Comparison of ENCODE assay signal across 15 mouse cellular contexts in genomic region chr10:80805322-80805721, GRCm38 (mm10). TPM values are rescaled to one million over a fixed set of nuclear protein-coding genes. Genes with fewer than 3 reads are reported as not detected.
DNase-seq lines count a peak whose midpoint lies in the region; ATAC-seq lines count a peak whose summit lies in the region.
"Had no signal": no experiment of that assay in that cellular context is flagged by ENCODE, and none has a peak within 500 bp of the region (broad histone marks: within the 10 kb centered on the region; RNA-seq: fewer than 3 reads in every experiment).

No protein-coding gene starts in this region.

- no peak overlapping the region for H3K9ac ChIP-seq in forebrain, embryonic 11.5 days (ENCODE audit: low read length)
- H3K9ac ChIP-seq in heart, embryonic 16.5 days (ENCODE audit: low read length): peak overlapping the region; percentile 49; the same call in 1 of the 2 replicates
- H3K9ac ChIP-seq in heart, embryonic 11.5 days (ENCODE audit: low read depth, low read length): no peak overlapping the region
- H3K9ac ChIP-seq: hindbrain, embryonic 15.5 days; liver, embryonic 15.5 days had no signal

- ATAC-seq in forebrain, embryonic 11.5 days (replicated peaks; ENCODE audit: low FRiP score): no peak
- no peak for ATAC-seq in heart, embryonic 16.5 days (replicated peaks; ENCODE audit: extremely low read depth, insufficient read depth, low FRiP score)
- ATAC-seq in heart, embryonic 11.5 days (replicated peaks; ENCODE audit: insufficient number of reproducible peaks, low FRiP score, low TSS enrichment): no peak

- 84% methylated on average over 5 of the region's 5 CpGs for WGBS in forebrain, embryonic 10.5 days
- WGBS in forebrain, embryonic 11.5 days: 83% methylated on average over 5 of the region's 5 CpGs
- WGBS in heart, embryonic 16.5 days: 78% methylated on average over 5 of the region's 5 CpGs
- 85% methylated on average over 5 of the region's 5 CpGs for WGBS in heart, embryonic 11.5 days (ENCODE audit: insufficient replicate concordance)

- H3K4me1 ChIP-seq in forebrain, embryonic 10.5 days: peaks cover 63% of the 10 kb centered on the region
- H3K4me1 ChIP-seq in forebrain, embryonic 11.5 days (replicated peaks; ENCODE audit: control insufficient read depth, insufficient read depth, low read length): peaks cover 23% of the 10 kb centered on the region
- H3K4me1 ChIP-seq in heart, embryonic 16.5 days (ENCODE audit: control insufficient read depth, insufficient read depth, low read length): peaks cover 48% of the 10 kb centered on the region
- peaks cover 49% of the 10 kb centered on the region for H3K4me1 ChIP-seq in heart, embryonic 11.5 days (ENCODE audit: control insufficient read depth, insufficient read depth, low read length)

- no peak for DNase-seq in forebrain, embryonic 10.5 days (ENCODE audit: extremely low spot score, low spot score)
- DNase-seq in forebrain, embryonic 11.5 days (ENCODE audit: low spot score): no peak
- peak; percentile 7 for DNase-seq in right cerebral cortex, postnatal 14 days
- DNase-seq in right cerebral cortex, postnatal 4 days: no peak
- no peak for DNase-seq in neural tube, embryonic 10.5 days (ENCODE audit: extremely low spot score, low spot score)
- DNase-seq: adrenal gland, adult 8-10 months; thymus, adult 18-20 months had no signal

- H3K4me3 ChIP-seq in forebrain, embryonic 10.5 days: peak overlapping the region; percentile 61
- no peak overlapping the region for H3K4me3 ChIP-seq in forebrain, embryonic 11.5 days (ENCODE audit: low read depth, low read length)
- H3K4me3 ChIP-seq in heart, embryonic 16.5 days (ENCODE audit: low read length): no peak overlapping the region
- H3K4me3 ChIP-seq in heart, embryonic 11.5 days (ENCODE audit: low read depth, low read length): no peak overlapping the region
- H3K4me3 ChIP-seq: hindbrain, embryonic 15.5 days; layer of hippocampus, adult 2 months; liver, embryonic 15.5 days; megakaryocyte, embryonic 14.5 days; neural tube, embryonic 13.5 days had no signal

- no peak overlapping the region for H3K27ac ChIP-seq in forebrain, embryonic 10.5 days
- no peak overlapping the region for H3K27ac ChIP-seq in forebrain, embryonic 11.5 days (ENCODE audit: low read depth, low read length)
- H3K27ac ChIP-seq in heart, embryonic 16.5 days (ENCODE audit: low read length): no peak overlapping the region
- no peak overlapping the region for H3K27ac ChIP-seq in heart, embryonic 11.5 days (ENCODE audit: low read depth, low read length)
- H3K27ac ChIP-seq: hindbrain, embryonic 15.5 days; liver, embryonic 15.5 days; neural tube, embryonic 13.5 days had no signal

- H3K36me3 ChIP-seq in forebrain, embryonic 10.5 days (replicated peaks): peaks cover 55% of the 10 kb centered on the region
- peaks cover 15% of the 10 kb centered on the region for H3K36me3 ChIP-seq in forebrain, embryonic 11.5 days (ENCODE audit: control insufficient read depth, insufficient read depth, low read length)
- peaks cover 34% of the 10 kb centered on the region for H3K36me3 ChIP-seq in heart, embryonic 16.5 days (ENCODE audit: control insufficient read depth, insufficient read depth)
- H3K36me3 ChIP-seq in heart, embryonic 11.5 days (ENCODE audit: control insufficient read depth, insufficient read depth, low read length): peaks cover 18% of the 10 kb centered on the region

- peaks cover 53% of the 10 kb centered on the region for H3K27me3 ChIP-seq in forebrain, embryonic 10.5 days (ENCODE audit: poor library complexity, severe bottlenecking)
- peaks cover 26% of the 10 kb centered on the region for H3K27me3 ChIP-seq in forebrain, embryonic 11.5 days (ENCODE audit: control insufficient read depth, insufficient read depth, low read length)
- peaks cover 2% of the 10 kb centered on the region; the same call in 1 of the 2 replicates for H3K27me3 ChIP-seq in heart, embryonic 16.5 days (ENCODE audit: control insufficient read depth, insufficient read depth, low read length)
- peaks cover 11% of the 10 kb centered on the region for H3K27me3 ChIP-seq in heart, embryonic 11.5 days (ENCODE audit: control insufficient read depth, insufficient read depth, low read length)

- no peak overlapping the region for H3K4me2 ChIP-seq in forebrain, embryonic 11.5 days (ENCODE audit: low read depth, low read length, severe bottlenecking)
- H3K4me2 ChIP-seq in heart, embryonic 16.5 days (ENCODE audit: low read depth, low read length): no peak overlapping the region
- H3K4me2 ChIP-seq in heart, embryonic 11.5 days: no peak overlapping the region
- H3K4me2 ChIP-seq: hindbrain, embryonic 15.5 days had no signal

- no peaks in the 10 kb centered on the region for H3K9me3 ChIP-seq in forebrain, embryonic 10.5 days
- H3K9me3 ChIP-seq in forebrain, embryonic 11.5 days (ENCODE audit: control insufficient read depth, low read length): no peaks in the 10 kb centered on the region
- H3K9me3 ChIP-seq in heart, embryonic 16.5 days (replicated peaks; ENCODE audit: control insufficient read depth, low read length): no peaks in the 10 kb centered on the region
- H3K9me3 ChIP-seq in heart, embryonic 11.5 days (replicated peaks; ENCODE audit: control insufficient read depth, low read length): no peaks in the 10 kb centered on the region
- H3K9me3 ChIP-seq: hindbrain, embryonic 15.5 days; liver, embryonic 15.5 days; megakaryocyte, embryonic 14.5 days; neural tube, embryonic 13.5 days had no signal

RNA-seq across cellular contexts. Expression of gene Amh, which starts 0.3 kb away (rescaled TPM):
- 0.09 TPM in 2 replicates for polyA plus RNA-seq in forebrain, embryonic 10.5 days (2016; fragmentation: Nextera tagmentation; extraction: Ambion mirVana)
- 0.15 and 0.16 TPM in 2 replicates for polyA plus RNA-seq in forebrain, embryonic 11.5 days (2014; fragmentation: Nextera tagmentation; extraction: Ambion mirVana)
- polyA plus RNA-seq in heart, embryonic 16.5 days (2015; fragmentation: Nextera tagmentation; extraction: Ambion mirVana): 0.13 and 0.29 TPM in 2 replicates
- polyA plus RNA-seq in heart, embryonic 11.5 days (2014; fragmentation: Nextera tagmentation; extraction: Ambion mirVana): 0.11 TPM in 1 of 2 replicates, not detected in the other
- polyA plus RNA-seq: forebrain, embryonic 16.5 days had no signal

RNA-seq across cellular contexts. Expression of gene Plekhj1, which starts 6.9 kb away (rescaled TPM):
- 196 and 197 TPM in 2 replicates for polyA plus RNA-seq in forebrain, embryonic 10.5 days (2016; fragmentation: Nextera tagmentation; extraction: Ambion mirVana)
- 160 and 163 TPM in 2 replicates for polyA plus RNA-seq in forebrain, embryonic 11.5 days (2014; fragmentation: Nextera tagmentation; extraction: Ambion mirVana)
- 79.4 and 83.3 TPM in 2 replicates for polyA plus RNA-seq in heart, embryonic 16.5 days (2015; fragmentation: Nextera tagmentation; extraction: Ambion mirVana)
- 89.0 and 97.7 TPM in 2 replicates for polyA plus RNA-seq in heart, embryonic 11.5 days (2014; fragmentation: Nextera tagmentation; extraction: Ambion mirVana)

RNA-seq across cellular contexts. Expression of gene Sf3a2, which starts 7.3 kb away (rescaled TPM):
- 110 and 118 TPM in 2 replicates for polyA plus RNA-seq in forebrain, embryonic 10.5 days (2016; fragmentation: Nextera tagmentation; extraction: Ambion mirVana)
- polyA plus RNA-seq in forebrain, embryonic 11.5 days (2014; fragmentation: Nextera tagmentation; extraction: Ambion mirVana): 116 and 119 TPM in 2 replicates
- polyA plus RNA-seq in heart, embryonic 16.5 days (2015; fragmentation: Nextera tagmentation; extraction: Ambion mirVana): 42.3 and 47.7 TPM in 2 replicates
- polyA plus RNA-seq in heart, embryonic 11.5 days (2014; fragmentation: Nextera tagmentation; extraction: Ambion mirVana): 68.6 and 68.7 TPM in 2 replicates

RNA-seq across cellular contexts. Expression of gene Jsrp1, which starts 8.0 kb away (rescaled TPM):
- polyA plus RNA-seq in forebrain, embryonic 10.5 days (2016; fragmentation: Nextera tagmentation; extraction: Ambion mirVana): 0.40 and 0.65 TPM in 2 replicates
- 0.47 and 0.59 TPM in 2 replicates for polyA plus RNA-seq in forebrain, embryonic 11.5 days (2014; fragmentation: Nextera tagmentation; extraction: Ambion mirVana)
- 5.6 and 6.7 TPM in 2 replicates for polyA plus RNA-seq in heart, embryonic 16.5 days (2015; fragmentation: Nextera tagmentation; extraction: Ambion mirVana)
- 8.0 and 10.0 TPM in 2 replicates for polyA plus RNA-seq in heart, embryonic 11.5 days (2014; fragmentation: Nextera tagmentation; extraction: Ambion mirVana)
- polyA plus RNA-seq: forebrain, embryonic 16.5 days had no signal

RNA-seq across cellular contexts. Expression of gene Oaz1, which starts 21.1 kb away (rescaled TPM):
- polyA plus RNA-seq in forebrain, embryonic 10.5 days (2016; fragmentation: Nextera tagmentation; extraction: Ambion mirVana): 2,273 and 2,281 TPM in 2 replicates
- polyA plus RNA-seq in forebrain, embryonic 11.5 days (2014; fragmentation: Nextera tagmentation; extraction: Ambion mirVana): 1,775 and 1,994 TPM in 2 replicates
- 2,111 and 2,265 TPM in 2 replicates for polyA plus RNA-seq in heart, embryonic 16.5 days (2015; fragmentation: Nextera tagmentation; extraction: Ambion mirVana)
- polyA plus RNA-seq in heart, embryonic 11.5 days (2014; fragmentation: Nextera tagmentation; extraction: Ambion mirVana): 1,894 and 1,935 TPM in 2 replicates
